Mouse (Mus musculus) thymus, adult 2 months (tissue): ENCODE measurements around the gene Tectb.

Source experiments
- CTCF ChIP-seq: fragments of 200-500 bp; IDR thresholded peaks from 2 replicates; pipeline ENCODE4 v1.5.1; 2012; ENCODE audit warnings: mild to moderate bottlenecking, control low read depth, low read length, moderate library complexity, borderline replicate concordance; ENCODE audit not compliant: control insufficient read depth, poor library complexity, insufficient read depth; ENCODE audit errors: extremely low read depth
- POLR2A ChIP-seq: fragments of 200-500 bp; IDR thresholded peaks from 2 replicates; pipeline ENCODE4 v1.6.1; 2012; ENCODE audit warnings: mild to moderate bottlenecking, low read length, control low read depth, moderate library complexity; ENCODE audit not compliant: control insufficient read depth, poor library complexity, insufficient read depth; ENCODE audit errors: extremely low read depth

DNA sequence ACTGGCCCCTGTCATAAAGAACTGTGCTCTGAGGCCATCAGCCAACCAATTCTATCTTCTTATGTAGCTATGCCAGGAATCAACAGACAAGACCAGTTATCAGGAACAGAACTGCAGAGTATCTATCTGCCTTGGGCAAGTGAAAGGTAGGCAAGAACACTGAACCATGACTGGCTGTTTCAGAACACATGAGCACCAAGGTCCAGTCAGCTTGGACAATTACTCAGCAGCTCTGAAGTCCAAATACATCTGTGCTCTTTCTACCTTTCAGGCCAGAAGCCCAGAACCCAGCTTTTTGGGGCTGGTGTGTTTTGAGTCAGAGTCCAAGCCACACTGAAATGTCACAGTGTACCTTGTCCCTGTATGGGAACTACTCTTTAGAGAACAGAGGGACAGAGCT lies 10.1 kb upstream of the Tectb start:
- TF ChIP-seq POLR2A (no peak), CTCF (no peak)
